Mouse (Mus musculus): ENCODE data around the gene Nek9.

The Nek9 gene

GRCm38 (mm10) chr12:85346374-85346773 is 7.2 kb upstream of the Nek9 start:
- no peak for DNase-seq

DNA sequence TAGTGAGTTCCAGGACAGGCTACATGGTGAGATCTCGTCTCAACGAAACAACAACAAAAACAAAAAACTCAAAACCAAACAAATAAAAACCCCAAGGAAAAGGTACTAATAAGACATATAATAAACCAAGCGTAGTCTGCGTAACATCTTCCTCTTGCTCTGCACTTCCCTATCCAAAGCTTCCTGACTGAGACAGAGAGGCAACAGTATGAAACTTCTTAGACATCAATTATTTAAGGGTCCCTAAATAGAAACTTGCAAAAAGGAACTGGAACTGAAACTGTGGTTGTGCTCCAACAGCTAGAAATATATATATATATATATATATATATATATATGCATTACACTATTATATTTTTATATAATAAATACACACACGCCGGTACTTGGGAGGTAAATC is 6.4 kb upstream of the Nek9 start:
- no peak for DNase-seq

DNA sequence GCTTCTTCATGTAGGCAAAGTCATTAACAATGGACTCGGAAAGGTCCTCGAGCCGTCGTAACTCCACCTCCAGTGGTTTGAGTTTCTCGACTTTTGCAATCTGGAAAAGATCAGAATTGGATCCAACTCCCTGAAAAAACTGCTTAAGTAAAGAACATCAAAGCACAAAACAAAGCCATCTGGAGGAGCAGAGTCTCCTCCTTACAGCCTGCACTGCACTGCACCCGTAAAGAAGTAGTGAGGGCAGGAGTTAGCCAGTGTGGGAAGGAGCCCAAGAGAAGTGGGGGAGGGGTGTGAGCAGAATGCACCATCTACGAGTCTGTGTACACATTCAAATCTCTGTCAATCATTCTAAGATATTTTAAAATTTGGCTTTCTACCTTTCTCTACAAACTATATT is 5.1 kb upstream of the Nek9 start:
- no peak for DNase-seq

GRCm38 (mm10) chr12:85342310-85342709 is 3.1 kb upstream of the Nek9 start:
- no peak for DNase-seq

GRCm38 (mm10) chr12:85341131-85341530 is 2.0 kb upstream of the Nek9 start:
- no peak for DNase-seq

- DNase-seq = no peak
Measured at GRCm38 (mm10) chr12:85339947-85340346, 785 bp upstream of the Nek9 start.

DNA sequence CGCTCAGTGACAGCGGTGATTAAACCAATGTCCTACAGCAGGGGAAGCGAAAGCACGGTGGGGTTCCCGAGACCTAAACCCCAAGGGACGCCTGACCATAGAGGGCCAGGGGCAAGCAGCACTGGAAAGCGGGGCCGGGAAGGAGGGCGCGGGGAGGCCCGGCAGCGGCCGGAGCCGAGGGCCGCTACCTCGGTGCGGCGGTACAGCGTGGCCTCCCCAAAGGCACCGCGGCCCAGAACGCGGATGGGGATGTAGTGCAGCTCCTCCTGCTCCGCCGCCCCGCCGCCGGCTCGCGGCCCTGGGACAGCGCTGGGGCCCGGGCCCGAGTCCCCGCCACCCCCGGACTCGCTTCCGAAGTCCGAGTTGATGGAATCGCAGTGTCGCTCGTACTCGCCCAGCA is 347 bp downstream of the Nek9 start:
- no peak for DNase-seq

GRCm38 (mm10) chr12:85337567-85338311 is 1.4 kb downstream of the Nek9 start:
- DNase-seq = no peak

GRCm38 (mm10) chr12:85330153-85330552 is 9.0 kb downstream of the Nek9 start:
- DNase-seq = no peak

DNA sequence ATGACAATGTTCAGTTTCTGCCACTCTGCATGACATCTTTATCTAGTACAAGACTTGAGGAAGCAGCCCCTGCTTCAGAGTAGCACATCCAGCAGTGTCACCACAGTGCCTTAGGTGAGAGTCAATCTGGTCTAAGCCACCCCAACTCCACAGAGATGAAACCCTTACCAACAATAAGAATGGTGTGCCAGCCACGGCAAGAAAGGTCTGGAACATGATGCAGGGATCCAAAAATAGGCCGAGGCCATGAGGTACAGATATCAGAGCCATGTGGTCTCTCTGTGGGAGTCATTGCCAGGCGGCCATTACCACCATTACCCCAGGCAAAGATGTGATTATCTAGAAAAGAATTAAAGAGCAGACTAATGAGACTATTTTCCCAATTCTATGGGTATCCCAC is 30.5 kb downstream of the Nek9 start:
- no peak for DNase-seq

- DNase-seq = peak; percentile 78
Measured at GRCm38 (mm10) chr12:85305247-85305892, 33.8 kb downstream of the Nek9 start.

DNA sequence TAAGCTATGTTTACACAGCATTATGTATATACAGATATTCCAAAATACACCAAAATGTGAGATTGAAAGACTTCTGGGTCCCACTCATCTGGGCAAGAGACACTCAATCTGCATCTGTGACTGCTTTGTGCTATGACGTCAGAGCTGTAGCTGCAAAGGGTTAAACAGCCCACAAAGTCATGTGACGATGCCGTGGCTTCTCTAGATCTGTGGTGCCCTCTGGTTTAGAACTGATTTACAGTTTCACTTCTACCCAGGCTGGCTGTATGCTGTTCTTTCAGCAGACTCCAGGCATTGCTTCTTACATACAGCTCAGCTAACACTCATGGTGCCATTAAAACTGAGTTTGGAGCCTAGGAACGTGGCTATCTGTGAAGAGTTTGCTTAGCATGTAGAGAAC is 34.4 kb downstream of the Nek9 start:
- DNase-seq = no peak

DNA sequence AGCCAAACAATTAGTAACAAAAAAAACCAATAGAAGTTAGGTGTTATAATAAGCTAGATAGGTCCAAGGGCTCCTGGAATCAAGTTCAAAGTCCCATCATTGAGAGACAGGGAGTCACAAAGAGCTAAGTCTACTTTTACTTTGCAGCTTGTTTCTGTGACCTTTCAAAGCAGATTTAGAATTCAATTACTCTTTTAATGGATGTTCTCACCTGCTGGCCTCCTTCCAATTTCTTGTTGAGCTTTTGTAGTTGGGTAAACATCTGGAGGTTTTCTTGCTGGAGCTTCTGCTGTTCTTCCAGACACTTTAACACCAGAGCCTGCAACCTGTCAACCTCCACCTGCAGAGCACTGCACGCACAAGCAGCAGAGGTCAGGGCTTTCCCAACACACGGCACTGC is 35.9 kb downstream of the Nek9 start:
- no peak for DNase-seq

DNA sequence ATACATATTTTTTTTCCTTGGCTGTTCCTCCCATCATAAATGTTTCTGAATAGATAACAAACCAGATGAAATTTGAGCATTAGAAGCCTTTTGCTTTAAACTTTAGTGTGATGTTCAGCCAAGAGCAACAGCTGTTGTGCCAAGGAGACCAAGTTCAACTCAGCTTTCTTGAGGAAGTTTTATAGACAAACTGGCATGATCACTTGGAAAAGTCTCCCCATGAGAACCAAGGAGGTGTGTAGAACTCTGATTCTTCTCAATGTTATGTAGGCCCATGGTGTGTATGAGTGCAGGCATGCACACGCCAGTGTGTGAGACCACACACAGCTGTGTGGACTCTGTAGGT is 40.4 kb downstream of the Nek9 start:
- DNase-seq = no peak

DNA sequence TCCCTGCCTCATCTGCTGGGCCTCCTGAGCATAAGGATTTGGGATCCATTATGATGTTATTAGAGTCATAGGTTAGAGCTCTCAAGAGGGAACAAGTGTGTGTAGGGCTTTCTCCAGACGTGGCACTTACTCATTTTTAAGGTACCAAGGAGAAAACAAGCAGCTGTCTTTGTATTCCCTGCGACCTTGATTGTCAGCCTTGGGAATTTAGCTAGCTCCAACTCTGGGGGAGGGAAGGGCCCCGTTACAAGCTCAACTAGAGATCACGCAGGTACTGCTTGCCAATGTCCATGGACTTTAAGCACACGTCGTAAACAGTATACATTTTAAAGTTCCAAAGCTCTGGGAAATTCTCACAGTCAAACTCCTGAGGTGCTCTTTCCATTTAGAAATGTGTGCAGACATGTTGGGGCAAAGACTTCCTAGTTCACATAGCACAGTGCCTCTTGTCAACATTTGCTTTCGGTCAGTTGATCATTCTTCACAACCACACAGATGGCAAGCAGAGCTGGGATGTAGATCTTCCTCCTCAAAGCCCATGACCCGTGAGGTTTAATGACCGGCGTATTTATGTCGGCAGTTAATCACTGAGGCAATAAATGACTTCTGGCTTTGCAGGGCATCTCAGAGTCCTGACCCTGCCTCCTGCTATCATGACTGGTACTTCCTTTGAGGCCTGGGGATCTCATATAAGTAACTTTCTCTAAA is 40.9 kb downstream of the Nek9 start:
- DNase-seq = no peak

DNA sequence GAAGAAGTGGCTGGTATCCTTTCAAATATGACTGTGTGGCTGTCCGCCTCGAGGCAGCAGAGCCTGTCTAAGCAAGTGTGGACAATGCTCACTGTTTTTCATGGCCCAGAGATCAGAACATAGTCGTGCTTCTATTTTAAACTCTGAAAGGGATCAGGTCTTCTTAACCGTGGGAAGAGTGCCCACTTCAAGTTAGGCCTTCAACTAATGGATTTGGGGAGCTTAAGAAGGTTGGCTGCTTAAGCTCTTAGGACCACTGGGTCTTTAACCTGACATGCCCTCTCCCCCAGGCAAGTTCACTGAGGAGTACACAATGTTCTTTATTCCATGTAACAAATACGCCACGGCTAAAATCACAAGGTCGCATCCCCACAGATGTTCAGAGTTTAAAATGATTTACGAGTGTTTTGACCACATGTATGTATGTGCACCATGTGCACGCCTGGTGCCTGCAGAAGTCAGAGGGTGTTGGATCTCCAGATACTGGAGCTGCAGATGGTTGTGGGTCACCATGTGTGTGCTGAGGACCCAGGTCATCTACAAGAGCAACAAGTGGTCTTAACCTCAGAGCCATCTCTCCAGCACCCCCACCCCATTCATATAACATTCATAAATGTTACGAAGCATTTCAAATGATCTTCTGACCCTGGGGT is 41.7 kb downstream of the Nek9 start:
- DNase-seq = no peak

DNA sequence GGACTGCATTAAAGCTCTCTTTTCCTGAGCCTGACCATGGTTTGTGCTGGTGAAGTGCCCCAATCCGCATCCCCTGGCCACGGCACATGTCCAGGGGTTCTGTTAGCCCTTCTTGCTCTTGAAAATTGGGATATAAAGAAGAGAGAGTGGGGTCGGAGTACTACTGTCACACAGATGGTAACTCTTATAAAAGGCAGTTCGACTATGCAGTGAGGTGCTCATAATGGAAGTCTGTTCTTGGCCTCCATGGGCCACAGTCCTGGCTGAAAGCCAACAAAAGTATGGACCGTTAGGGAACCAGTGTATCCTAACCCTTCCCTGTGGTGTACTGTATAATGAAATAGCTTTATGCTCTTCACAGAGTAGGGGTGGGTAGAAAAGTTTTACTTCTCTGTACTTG is 42.2 kb downstream of the Nek9 start:
- DNase-seq = no peak

- no peak for DNase-seq
Measured at GRCm38 (mm10) chr12:85295506-85295905, 43.7 kb downstream of the Nek9 start.

GRCm38 (mm10) chr12:85292906-85293305 is 46.3 kb downstream of the Nek9 start:
- DNase-seq = no peak

- no peak for DNase-seq
Measured at GRCm38 (mm10) chr12:85292288-85292687, 46.9 kb downstream of the Nek9 start.

DNA sequence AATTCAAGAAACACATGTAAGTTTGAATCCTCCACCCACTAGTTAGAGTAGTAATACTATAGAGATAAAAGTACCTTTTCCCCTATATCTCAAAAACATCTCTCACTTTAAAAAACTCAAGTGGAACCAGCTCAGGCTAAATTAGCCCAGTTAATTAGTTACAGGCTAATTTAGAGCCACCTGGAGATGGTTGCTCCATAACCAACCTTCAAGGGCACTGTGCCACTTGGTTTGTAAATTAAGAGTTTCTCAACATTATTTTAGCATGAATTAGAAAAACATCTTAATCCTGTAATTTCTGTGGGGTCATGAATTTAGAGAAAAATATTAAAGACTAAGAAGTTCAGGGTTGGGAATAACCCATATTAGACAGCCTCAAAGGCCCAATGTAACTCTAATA is 47.6 kb downstream of the Nek9 start:
- DNase-seq = no peak

DNA sequence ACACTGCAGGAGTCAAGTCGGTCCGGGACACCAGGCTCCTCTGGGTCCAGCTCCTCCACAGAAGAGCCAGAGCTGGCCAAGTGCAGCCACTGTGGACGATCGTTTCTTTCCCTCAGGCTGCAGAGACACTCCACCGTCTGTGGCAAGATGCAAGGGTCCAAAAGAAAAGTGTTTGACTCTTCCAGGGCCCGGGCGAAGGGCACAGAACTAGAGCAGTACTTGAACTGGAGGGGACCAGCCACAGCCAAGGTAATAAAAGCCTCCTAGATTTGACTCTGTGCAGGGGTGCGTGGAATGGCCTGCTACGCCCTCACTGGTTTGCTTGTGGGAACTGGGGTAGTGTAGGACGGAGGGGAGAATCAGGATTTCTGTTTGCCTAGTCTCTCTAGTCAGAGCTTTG is 48.5 kb downstream of the Nek9 start:
- DNase-seq = no peak

GRCm38 (mm10) chr12:85289157-85290000 is 49.8 kb downstream of the Nek9 start:
- no peak for DNase-seq

All from right cerebral cortex, postnatal 25 days (tissue).